Mouse (Mus musculus) stomach, postnatal 0 days (tissue): ENCODE data around the gene Mettl5.
A peak's percentile ranks its signal among the peaks of the same experiment; 100 is the strongest.

Experiments used
- CTCF ChIP-seq: IDR thresholded peaks from 2 replicates; pipeline ENCODE4 v1.5.1; 2016; ENCODE audit warnings: antibody characterized with exemption, low read depth, mild to moderate bottlenecking, moderate library complexity
- EP300 ChIP-seq: optimal IDR thresholded peaks from 2 replicates; pipeline ENCODE3; 2016; ENCODE audit warnings: antibody characterized with exemption

DNA sequence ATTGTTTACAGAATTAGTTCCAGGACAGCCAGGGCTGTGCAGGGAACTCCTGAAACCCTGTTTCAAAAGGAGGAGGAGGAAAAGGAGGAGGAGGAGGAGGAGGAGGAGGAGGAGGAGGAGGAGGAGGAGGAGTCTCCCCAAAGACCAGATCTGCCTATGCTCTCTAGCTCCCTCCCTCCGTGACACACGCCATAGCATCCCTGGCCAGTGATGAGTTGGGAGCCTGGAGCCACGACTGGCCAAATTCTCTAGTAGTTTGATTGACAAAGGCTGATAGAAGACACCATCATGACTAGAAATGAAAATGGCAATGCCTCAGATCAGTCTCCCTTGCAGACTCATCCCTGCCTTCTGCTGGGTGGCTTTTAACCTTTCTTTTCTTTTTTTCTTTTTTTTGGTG is 47.4 kb downstream of the Mettl5 start:
- TF ChIP-seq CTCF: peak; percentile 45
- TF ChIP-seq EP300: no peak
